Mouse (Mus musculus) A20 (cell line): ENCODE data around the gene Rab31.
A peak's percentile ranks its signal among the peaks of the same experiment; 100 is the strongest.

Experiments
- DNase-seq: peaks from one replicate; pipeline ENCODE4 v3.0.0-alpha.2; 2011; ENCODE audit warnings: low read depth, low spot score

The Rab31 gene

DNA sequence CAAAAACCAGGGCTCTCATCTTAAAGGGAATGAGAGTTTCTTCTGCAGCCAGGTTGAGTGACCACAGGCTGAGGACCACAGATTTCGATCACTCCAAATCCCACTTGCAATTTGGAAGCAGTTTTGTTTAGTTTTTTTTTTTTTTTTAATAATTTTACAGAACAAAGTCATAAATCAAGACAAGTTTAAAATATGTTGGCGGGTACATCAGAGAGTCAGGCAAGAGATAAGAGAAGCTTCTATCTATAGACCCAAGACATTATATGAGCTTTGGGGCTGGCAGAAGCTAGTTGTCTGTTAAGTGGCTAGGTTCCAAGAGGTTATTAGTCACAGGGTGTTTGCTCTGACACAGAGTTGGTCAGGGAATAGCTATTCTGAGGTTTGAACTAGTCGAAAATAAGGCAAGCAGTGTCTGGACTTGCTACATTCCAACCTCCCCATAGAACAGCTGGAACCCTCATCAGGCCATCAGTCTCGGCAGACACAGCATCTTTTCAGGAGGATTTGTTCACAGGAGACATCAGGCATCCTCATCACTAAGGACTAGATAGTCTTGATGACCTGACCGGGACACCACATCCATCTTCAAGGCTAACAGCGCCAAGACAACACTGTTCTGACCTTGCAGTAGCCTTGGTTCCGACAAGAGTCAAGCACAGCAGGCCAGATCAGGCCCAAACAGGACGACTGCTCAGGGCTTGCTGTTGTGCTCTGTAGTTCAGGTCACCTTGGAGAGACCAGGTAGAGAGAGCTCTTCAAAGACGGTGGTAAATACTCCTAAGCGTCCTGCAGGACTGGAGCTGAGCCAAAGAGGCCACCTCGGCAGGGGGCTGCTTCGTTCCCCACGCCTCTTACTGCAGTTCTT lies 68.8 kb downstream of the Rab31 start:
- DNase-seq = no peak

DNA sequence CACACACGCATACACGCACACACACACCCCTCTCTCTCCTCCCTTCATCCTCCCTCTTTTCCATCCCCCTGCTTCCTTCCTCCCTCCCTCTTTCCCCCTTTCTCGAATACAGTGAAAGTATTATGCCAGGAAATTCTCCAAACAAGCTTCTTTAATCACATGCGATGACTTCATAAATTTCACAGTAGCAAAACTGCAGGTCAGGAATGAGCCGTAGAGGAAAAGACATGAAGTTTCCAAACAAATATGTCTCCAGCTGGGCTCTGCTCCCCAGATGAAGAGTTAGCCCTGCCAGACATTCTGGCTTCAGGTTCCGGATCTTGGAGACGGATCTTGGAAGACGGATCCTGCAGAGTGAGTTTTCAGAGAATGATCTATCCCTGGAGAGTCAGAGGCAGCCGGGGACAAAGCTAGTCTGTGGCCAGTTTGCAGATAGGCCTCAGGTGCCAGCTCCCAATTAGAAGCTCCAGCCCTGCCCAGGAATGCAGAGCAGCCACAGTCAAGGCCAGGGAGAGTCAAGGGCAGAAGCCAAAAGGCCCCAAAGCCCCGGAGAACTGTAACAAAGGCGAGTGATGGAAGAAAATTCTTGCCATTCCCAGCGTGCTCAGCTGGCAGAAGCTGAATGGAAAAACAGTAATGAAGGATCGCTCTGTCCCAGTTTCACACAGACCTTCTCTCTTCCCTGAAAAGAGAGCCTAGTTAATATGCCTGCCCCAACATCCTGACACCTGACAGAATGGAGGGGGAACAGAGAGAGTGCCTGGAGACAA lies 70.6 kb downstream of the Rab31 start:
- DNase-seq = no peak

DNA sequence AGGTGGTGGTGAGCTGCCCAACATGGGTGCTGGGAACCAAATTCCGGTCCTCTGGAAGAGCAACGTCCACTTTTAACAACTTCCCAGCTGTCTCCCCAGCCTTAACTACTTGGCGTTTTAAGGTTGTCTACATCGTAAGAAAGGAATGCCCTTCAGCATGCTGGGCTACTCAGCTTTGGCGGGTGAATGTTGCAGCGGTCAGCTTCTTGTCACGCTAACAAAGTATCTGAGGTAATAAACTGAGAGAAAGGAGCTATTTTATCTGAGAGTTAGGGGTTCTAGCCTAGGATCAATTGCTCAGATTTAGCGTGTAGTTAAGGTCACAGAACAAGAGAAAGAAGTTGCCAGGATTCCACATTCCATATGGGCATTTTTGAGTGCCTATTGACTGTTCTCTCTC lies 71.2 kb downstream of the Rab31 start:
- DNase-seq = no peak

DNA sequence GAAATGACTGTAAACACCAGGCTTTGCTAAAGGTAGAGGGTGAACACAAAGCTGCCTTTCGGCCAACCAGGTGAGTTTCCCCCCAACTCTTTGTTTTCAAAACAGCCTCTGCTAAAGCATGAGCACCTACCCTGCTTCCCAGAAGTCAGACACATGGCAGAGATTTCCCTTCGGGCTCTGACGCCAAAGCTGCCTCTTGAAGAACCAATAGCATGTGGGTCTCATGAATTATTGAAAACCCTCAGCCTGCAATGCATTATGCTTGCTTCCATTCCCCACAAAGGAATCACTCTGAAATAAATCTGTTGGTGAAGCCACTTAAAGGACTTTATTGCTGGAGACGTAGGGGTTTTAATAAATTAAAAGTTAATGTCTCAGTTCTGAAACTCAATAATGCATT lies 72.5 kb downstream of the Rab31 start:
- no peak for DNase-seq

DNA sequence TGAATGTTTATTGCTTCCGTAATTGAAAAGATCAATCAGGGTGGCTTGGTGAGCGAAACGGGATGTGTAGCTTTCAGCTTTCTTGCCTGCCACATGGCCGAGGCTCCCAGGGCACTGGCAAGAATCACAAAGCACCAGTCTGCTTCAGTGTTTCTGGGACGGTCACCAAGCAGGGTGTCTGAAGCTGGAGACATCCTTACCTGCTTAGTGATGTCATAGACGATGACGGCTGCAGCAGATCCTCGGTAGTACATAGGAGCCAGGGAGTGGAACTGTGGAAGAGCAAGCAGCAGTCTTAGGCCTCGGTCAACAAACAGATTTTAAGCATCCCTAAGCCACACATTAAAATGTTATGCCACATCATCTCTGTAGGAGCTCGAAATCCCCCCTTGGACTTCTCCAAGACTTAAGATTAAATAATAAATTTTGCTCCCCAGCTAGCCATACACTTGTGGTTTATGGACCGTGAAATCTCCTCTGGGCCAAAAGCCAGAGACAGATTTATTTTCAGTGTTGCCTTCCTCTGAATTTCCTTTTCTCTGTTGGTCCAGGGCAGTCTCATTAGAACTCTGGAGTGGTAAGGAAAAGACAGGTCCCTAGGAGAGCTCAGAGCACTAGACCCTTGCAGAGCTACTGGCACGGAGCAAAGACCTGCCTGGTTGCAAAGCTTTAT lies 74.6 kb downstream of the Rab31 start:
- no peak for DNase-seq

DNA sequence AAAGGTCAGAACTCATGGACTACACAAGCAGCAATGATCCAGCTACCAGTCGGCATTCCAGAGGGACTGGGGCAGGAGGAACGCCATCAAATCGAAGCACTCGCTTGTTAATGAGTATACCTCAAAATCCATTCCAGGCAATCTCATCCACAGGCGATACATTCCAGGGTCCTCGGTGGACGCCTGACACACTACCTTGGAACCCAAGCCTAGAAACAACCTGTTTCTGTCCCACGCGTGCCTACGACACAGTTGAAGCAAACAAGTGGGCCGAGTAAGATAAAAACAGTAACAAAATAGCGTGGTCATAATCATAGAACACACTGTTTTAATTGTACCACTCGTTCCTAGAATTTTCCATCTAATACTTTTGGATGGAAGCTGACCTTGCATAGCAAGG lies 75.6 kb downstream of the Rab31 start:
- DNase-seq = no peak

DNA sequence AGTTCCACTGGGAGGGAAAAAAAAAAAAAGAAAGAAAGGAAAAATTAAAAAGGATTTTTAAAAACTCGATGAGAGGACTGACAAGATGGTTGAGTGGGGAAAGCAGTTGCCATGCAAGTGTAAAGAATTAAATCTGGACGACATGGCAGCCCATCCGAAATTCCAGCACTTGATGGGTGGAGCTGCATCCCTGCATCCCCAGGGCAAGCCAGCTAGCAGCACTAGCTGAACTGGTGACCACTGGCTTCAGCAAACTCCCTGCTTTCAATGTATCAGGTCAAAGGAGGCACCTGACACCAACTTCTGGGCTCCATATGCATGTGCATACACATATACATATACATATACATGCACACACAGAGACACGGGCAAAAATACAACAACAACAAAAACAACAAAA lies 80.3 kb downstream of the Rab31 start:
- no peak for DNase-seq

DNA sequence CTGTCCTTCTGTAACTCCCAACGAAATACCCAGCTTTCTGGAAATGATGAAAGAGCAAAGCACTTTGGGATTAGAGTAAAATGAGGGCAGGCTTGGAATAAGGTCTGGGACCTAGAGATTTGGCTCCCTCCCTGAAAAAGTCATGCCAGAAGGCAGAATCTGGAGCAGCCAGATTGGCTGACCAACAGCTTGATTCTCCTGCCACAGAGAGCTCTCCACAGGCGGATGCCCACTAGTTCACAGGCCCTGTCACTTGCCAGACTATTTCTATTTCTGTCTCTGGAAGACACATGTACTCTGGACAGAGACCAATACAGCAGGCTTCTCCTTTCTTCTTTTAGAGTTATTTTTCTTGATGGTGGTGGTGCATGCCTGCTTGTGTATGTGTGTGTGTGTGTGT lies 88.8 kb downstream of the Rab31 start:
- DNase-seq = no peak

DNA sequence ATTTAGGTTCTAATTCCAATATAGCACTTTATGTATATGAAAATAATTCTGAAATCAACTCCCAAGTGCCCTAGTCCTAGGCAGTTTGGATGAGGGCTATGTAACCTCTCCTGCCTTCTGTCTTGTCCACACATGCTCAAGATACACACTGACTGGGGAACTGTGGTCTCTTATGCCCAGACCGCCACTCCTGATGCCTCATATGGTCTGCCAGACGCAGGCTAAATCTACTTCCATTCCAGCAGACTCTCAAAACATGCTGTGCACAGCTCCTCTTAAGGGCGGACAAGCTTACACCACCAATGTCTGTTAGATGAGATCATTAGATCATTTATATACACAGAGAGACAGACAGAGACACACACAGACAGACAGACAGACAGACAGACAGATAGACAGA lies 89.2 kb downstream of the Rab31 start:
- no peak for DNase-seq

DNA sequence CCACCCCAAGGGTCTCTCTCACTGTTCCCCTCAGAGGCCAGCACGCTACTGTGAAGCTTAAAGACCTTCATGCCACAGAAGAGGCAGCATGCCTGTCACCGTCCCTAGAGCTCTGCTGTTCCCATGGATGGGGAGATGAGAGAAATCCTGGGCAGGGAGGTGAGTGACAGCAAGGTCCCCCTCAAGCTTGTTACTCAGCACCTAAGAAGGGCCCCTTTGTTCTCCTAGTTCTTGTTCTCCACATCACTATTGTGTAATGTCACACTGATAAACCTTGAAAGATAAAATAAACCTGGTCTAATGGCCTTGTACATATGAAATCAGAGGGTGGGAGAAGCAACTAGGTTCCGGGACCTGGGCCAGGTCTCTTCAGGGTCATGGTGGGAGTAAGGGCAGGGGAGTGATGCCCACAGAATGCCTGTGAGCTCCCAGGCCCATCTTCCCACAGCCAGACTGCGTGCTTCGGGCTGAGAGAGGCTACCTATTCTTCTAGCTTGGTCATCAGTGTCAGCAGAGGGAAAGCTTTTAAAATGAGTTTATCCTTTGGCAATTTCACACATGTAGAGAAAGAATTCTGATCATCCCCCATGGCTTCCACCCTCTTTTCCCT lies 90.4 kb downstream of the Rab31 start:
- DNase-seq = no peak

DNA sequence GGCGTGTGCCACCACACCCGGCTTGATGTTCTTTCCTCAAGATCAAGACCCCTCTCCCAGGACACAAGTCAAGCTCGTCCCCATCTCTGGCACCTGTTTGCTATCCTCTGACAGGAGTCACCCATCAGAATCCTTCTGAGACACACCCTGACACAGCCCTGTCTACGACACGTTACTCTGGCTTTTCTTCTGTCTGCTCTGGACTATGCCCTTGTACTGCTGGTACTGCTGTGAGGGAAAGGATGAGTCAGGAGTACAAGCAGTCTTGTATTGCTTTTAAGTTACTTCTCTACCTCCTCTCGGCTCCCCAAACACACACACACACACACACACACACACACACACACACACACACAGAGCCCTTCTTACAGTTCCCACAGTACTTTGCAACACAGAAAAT lies 91.0 kb downstream of the Rab31 start:
- DNase-seq = no peak

DNA sequence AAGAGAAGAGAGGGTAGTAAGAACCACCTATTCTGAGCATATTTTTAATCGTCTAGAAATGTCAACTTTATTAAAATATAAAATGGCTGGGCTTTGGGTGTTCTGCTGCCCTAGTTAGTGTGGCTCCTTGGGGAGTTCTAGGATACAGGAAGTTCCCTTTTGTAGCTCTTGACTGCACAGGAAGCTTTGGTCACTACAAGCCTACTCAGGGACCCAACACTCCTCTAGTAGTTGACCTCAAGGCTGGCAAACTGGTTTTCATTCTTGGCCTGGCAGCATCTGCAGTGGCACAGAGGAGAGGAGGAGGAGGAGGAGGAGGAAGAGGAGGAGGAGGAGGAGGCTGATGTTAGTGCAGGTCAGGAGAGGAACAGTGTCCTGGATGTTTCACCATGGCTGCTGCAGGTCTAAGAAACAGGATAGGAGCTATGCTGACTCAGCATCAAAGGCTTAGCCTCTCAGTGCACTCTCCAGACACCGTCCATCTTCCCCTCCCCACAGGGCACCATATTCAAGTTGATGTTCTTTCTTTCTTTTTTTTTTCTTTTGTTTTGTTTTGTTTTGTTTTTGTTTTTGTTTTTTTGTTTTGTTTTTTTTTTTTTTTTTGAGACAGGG lies 91.6 kb downstream of the Rab31 start:
- no peak for DNase-seq

DNA sequence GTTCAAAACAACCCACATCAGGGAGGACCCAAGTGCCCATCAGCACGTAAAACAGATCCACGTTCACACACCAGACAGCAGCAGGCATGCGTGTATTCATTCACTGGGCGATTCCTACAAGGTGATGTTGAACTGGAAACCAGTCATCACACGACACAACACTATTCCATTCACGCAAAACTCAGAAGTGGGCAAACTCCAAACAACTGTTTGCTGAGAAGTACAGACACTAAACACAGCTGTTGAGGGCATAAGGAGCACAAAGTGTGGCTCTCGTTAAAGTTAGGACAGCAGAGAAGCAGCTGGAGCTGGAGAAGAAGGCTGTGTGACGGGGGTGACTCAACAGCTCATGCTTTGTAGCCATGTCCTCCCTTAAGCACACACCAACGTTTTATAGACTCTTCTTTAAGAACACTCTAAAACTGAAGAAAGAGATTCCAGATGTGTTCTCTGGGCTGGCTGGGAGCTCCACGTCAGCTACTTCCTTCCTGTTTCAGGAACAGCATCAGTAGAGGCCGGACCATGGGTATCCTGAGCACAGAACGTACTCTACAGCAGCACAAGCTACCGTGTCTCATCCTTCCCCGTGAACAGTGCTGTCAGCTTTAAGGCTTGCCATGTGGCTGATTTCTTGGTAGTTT lies 92.6 kb downstream of the Rab31 start:
- no peak for DNase-seq

DNA sequence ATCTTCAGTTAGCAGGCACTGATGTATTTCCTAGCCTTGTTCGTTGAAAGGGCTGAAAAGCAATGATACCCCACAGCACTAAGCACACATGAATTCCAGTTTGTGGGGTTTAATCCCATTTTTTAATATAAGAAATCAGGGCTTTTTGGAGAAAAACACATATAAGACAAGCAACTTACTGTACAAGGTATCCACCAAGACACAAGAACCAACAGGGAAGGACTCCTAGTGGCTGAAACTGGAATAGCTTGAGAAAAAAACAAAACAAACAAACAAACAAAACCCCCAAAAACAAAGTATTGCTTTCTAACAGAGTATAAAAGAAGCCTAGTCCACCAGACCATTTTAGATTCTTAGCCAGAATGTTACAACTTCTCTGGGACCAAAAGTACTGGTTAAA lies 94.8 kb downstream of the Rab31 start:
- peak; percentile 25 for DNase-seq

DNA sequence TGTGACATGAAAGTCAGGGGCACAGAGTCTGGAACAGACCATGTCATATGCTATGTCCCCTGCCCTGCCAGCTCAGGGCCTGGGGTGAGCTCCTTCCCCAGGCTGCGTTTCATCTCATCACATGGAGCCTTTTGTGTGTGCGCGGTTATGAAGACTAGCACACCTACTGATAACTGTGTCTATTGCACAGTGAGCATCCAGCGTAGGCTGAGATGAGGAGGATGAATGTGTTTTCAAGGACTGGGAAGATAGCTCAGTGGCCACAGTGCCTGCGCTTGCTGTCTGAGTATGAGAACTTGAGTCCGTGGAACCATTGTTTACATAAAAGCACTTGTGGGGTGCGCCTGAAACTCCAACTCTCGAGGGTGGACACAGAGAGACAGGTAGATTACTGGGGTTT lies 96.0 kb downstream of the Rab31 start:
- DNase-seq = no peak

DNA sequence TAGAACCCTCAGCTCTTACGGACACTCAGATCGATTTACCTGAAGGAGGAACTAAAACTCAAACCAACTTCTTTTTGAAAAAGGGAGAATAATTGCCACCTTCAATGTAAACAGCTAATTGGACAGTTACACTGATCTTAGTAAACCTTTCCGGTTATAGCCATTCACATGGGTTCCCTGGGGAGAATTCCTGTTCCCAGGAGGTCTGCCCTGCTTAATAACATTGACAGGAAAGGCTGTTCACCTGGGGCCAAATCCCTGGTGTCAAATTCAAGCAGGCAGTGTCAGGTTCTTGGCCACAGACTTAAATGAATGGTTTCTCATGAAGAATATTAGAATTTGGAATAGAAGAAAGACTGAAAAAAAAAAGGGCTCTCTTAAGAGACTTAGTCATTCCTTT lies 96.6 kb downstream of the Rab31 start:
- DNase-seq = no peak

DNA sequence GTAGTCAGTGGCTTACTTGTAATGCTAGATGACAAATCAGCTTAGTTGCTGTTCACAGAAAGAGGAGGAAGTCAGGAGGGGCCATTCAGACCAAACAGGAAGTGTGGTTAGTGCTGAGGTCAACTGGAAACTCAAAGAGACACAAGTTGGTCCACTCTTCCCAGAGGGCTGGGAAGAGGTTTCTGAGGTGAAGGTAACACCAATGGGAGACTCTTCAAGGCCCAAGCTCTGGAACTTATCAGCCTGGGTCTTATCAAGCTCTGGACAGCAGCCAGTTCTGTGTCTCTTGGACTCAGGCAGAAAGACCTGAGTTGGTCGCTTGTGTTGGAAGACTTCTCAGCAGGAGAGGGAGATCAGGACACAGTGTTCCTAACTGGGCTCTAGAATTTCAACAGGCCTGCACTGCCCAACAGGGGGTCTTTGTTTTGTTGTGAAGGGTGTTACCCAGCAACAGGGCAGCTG lies 97.8 kb downstream of the Rab31 start:
- DNase-seq = peak; percentile 39

DNA sequence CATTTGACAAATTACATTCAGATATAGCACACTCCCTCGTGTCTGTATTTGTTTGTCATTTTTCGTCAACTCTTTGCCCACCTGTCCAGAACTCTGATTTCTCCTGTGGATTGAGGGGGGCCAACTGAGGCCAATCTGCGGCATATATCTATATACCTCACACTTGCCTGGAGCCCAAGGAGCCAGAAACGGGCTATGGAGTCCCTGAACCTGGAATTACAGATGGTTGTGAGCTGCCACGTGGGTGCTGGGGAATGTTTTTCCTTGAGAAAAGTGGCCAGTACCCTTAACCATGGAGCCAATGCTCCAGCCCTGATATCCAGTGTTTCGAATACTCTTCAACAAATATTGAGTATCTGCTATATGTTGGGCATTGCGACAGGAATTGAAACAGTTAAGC lies 99.6 kb downstream of the Rab31 start:
- no peak for DNase-seq

DNA sequence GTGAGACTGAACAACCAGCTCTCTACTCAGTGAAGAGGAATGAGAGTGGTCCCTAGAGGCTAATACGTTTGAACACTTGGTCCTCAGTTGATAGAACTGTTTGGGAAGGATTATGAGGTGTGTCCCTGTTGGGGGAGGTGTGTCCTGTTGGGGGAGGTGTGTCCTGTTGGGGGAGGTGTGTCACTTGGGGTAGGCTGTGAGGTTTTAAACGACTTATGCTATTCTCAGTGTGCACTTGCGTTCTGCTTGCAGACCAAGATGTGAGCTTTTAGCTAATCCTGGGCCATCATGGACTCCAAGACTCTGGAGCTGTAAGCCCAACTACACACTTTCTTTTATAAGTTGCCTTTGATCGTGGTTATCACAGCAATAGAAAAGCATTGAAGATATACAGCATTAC lies 103.5 kb downstream of the Rab31 start:
- no peak for DNase-seq

DNA sequence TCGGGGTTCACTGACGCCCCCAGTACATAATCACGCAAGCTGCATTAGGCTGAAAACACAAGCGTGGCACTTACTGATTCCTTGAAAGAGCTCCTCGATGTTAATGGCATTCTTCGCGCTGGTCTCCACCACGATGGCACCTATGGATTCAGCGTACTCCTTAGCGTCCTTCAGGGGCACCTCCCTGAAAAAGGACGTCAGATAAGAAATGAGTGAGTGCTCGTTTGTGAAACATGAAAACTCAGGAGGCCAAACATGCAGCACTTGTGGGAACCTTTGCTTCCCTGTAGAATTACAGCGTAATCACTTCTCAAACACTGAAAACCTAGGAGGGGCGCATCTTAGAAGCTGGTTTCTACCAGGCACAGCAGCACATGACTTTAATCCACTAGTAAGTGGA lies 104.8 kb downstream of the Rab31 start:
- DNase-seq = no peak
